Mouse (Mus musculus) neural tube, embryonic 14.5 days (tissue): ENCODE measurements around the gene Gm20888. TPM values are rescaled to one million over a fixed set of nuclear protein-coding genes. Genes with fewer than 3 reads are reported as not detected.
"Not testable (repeated sequence)": the region's sequence is repeated elsewhere in the genome, so short reads cannot be mapped to it uniquely, and the experiment has no call there.

Experiments
- ATAC-seq: fragments of 200-750 bp; cut with Nextera tagmentation; 2 replicates; pipeline ENCODE4 v1.8.0; 2017; ENCODE audit warnings: low read depth, mild to moderate bottlenecking, moderate TSS enrichment, moderate library complexity
- H3K27ac ChIP-seq: fragments of 300-500 bp; sonication (generic); 2 replicates; pipeline ENCODE4 v1.5.1; 2014; ENCODE audit warnings: low read depth, mild to moderate bottlenecking, control low read depth, low read length, moderate library complexity, mixed read lengths
- H3K27me3 ChIP-seq: fragments of 300-500 bp; sonication (generic); 2 replicates; pipeline ENCODE4 v1.6.1; 2014; ENCODE audit warnings: low read length; ENCODE audit not compliant: control insufficient read depth, insufficient read depth
- H3K36me3 ChIP-seq: fragments of 300-500 bp; sonication (generic); 2 replicates; pipeline ENCODE4 v1.6.1; 2014; ENCODE audit warnings: low read length, mixed read lengths; ENCODE audit not compliant: control insufficient read depth, insufficient read depth
- H3K4me1 ChIP-seq: fragments of 300-500 bp; sonication (generic); 2 replicates; pipeline ENCODE4 v1.6.1; 2014; ENCODE audit warnings: low read length; ENCODE audit not compliant: control insufficient read depth, insufficient read depth
- H3K4me2 ChIP-seq: fragments of 300-500 bp; sonication (generic); 2 replicates; pipeline ENCODE4 v1.6.1; 2014; ENCODE audit warnings: mild to moderate bottlenecking, low read depth, low read length, control low read depth
- H3K4me3 ChIP-seq: fragments of 300-500 bp; sonication (generic); 2 replicates; pipeline ENCODE4 v1.5.1; 2014; ENCODE audit warnings: low read depth, low read length, control low read depth, mixed read lengths
- H3K9ac ChIP-seq: fragments of 300-500 bp; sonication (generic); replicated peaks from 2 replicates; pipeline ENCODE4 v1.6.1; 2014; ENCODE audit warnings: low read depth, mild to moderate bottlenecking, control low read depth, low read length, mixed read lengths
- H3K9me3 ChIP-seq: fragments of 300-500 bp; sonication (generic); 2 replicates; pipeline ENCODE4 v1.6.1; 2016; ENCODE audit warnings: low read length; ENCODE audit not compliant: control insufficient read depth
- WGBS: fragments of 180-500 bp; shearing (Covaris S2); extraction: QIAGEN DNeasy Blood & Tissue Kit; methylation state at CpG from one replicate; pipeline ENCODE4 v1.1.7; 2014; 5-methylcytosine and 5-hydroxymethylcytosine counted together
- polyA plus RNA-seq: library from polyadenylated mRNA; unstranded; fragments of >200 nt; fragmentation: Nextera tagmentation; extraction: Ambion mirVana; gene quantifications from 2 replicates; pipeline ENCODE4 v1.2.1, GENCODE M21; 2014

Gene Gm20888
- not detected in 2 replicates for polyA plus RNA-seq

GRCm38 (mm10) chrY:70441582-70441981, at the start of gene Gm20888:
Gene Gm20888, plus strand, starts transcription at chrY:70441882.
- H3K27me3 ChIP-seq, ATAC-seq, H3K27ac ChIP-seq, H3K9me3 ChIP-seq, H3K4me2 ChIP-seq, H3K36me3 ChIP-seq, H3K4me1 ChIP-seq, H3K4me3 ChIP-seq, H3K9ac ChIP-seq: not testable (repeated sequence)
- no CpG with 5 or more reads among the region's 6 CpGs for WGBS

Other genes with a start within 250 kb of the Gm20888 start
- not detected in 2 replicates for gene Gm21118, start 168.2 kb upstream of the Gm20888 start, polyA plus RNA-seq
- not detected in 2 replicates for gene Gm29423, start 138.6 kb upstream of the Gm20888 start, polyA plus RNA-seq
- not detected in 2 replicates for gene Gm29644, start 138.5 kb upstream of the Gm20888 start, polyA plus RNA-seq